Mouse (Mus musculus): Measurements from ENCODE around the gene Hdgf. TPM values are rescaled to one million over a fixed set of nuclear protein-coding genes. Genes with fewer than 3 reads are reported as not detected.

Gene Hdgf
- polyA plus RNA-seq, 1 experiment from 2014 or later = 235 TPM

Other genes starting within 250 kb of the Hdgf start
- gene Lrrc71, start 157.7 kb upstream of the Hdgf start, polyA plus RNA-seq (2015; fragmentation: Nextera tagmentation; extraction: Ambion mirVana) = 0.61 and 1.2 TPM in 2 replicates
- gene Ntrk1, start 111.2 kb upstream of the Hdgf start, polyA plus RNA-seq (2015; fragmentation: Nextera tagmentation; extraction: Ambion mirVana) = 1.0 and 1.3 TPM in 2 replicates
- gene Insrr, start 109.4 kb upstream of the Hdgf start, polyA plus RNA-seq (2015; fragmentation: Nextera tagmentation; extraction: Ambion mirVana) = 0.41 and 0.52 TPM in 2 replicates
- gene Pear1, start 82.0 kb upstream of the Hdgf start, polyA plus RNA-seq (2015; fragmentation: Nextera tagmentation; extraction: Ambion mirVana) = 4.7 and 7.2 TPM in 2 replicates
- not detected in 2 replicates for gene Sh2d2a, start 59.6 kb upstream of the Hdgf start, polyA plus RNA-seq (2015; fragmentation: Nextera tagmentation; extraction: Ambion mirVana)
- gene Prcc, start 20.7 kb upstream of the Hdgf start, polyA plus RNA-seq (2015; fragmentation: Nextera tagmentation; extraction: Ambion mirVana) = 16.5 and 17.3 TPM in 2 replicates
- gene Mrpl24, start 13.2 kb downstream of the Hdgf start, polyA plus RNA-seq (2015; fragmentation: Nextera tagmentation; extraction: Ambion mirVana) = 62.7 and 68.2 TPM in 2 replicates
- 49.7 and 50.0 TPM in 2 replicates for gene Isg20l2, start 24.0 kb downstream of the Hdgf start, polyA plus RNA-seq (2015; fragmentation: Nextera tagmentation; extraction: Ambion mirVana)
- gene Rrnad1, start 24.4 kb downstream of the Hdgf start, polyA plus RNA-seq (2015; fragmentation: Nextera tagmentation; extraction: Ambion mirVana) = 20.1 and 20.2 TPM in 2 replicates
- gene Crabp2, start 42.3 kb downstream of the Hdgf start, polyA plus RNA-seq (2015; fragmentation: Nextera tagmentation; extraction: Ambion mirVana) = 14.9 and 18.4 TPM in 2 replicates
- 50.0 and 56.7 TPM in 2 replicates for gene Nes, start 64.8 kb downstream of the Hdgf start, polyA plus RNA-seq (2015; fragmentation: Nextera tagmentation; extraction: Ambion mirVana)
- 26.6 and 27.2 TPM in 2 replicates for gene Bcan, start 93.9 kb downstream of the Hdgf start, polyA plus RNA-seq (2015; fragmentation: Nextera tagmentation; extraction: Ambion mirVana)
- 0.43 and 0.89 TPM in 2 replicates for gene Hapln2, start 121.3 kb downstream of the Hdgf start, polyA plus RNA-seq (2015; fragmentation: Nextera tagmentation; extraction: Ambion mirVana)
- 29.7 and 31.1 TPM in 2 replicates for gene Gpatch4, start 136.8 kb downstream of the Hdgf start, polyA plus RNA-seq (2015; fragmentation: Nextera tagmentation; extraction: Ambion mirVana)
- 167 and 170 TPM in 2 replicates for gene Naxe, start 152.2 kb downstream of the Hdgf start, polyA plus RNA-seq (2015; fragmentation: Nextera tagmentation; extraction: Ambion mirVana)
- not detected in 2 replicates for gene Ttc24, start 172.0 kb downstream of the Hdgf start, polyA plus RNA-seq (2015; fragmentation: Nextera tagmentation; extraction: Ambion mirVana)
- gene Iqgap3, start 175.7 kb downstream of the Hdgf start, polyA plus RNA-seq (2015; fragmentation: Nextera tagmentation; extraction: Ambion mirVana) = 7.1 and 8.9 TPM in 2 replicates
- gene Mef2d, start 236.1 kb downstream of the Hdgf start, polyA plus RNA-seq (2015; fragmentation: Nextera tagmentation; extraction: Ambion mirVana) = 20.1 and 21.3 TPM in 2 replicates

Measured in forebrain, embryonic 15.5 days (tissue).